Mouse (Mus musculus) thymus, adult 2 months (tissue): ENCODE results near the gene Cldn13.

ENCODE experiments used
- CTCF ChIP-seq: fragments of 200-500 bp; IDR thresholded peaks from 2 replicates; pipeline ENCODE4 v1.5.1; 2012; ENCODE audit warnings: mild to moderate bottlenecking, control low read depth, low read length, moderate library complexity, borderline replicate concordance; ENCODE audit not compliant: control insufficient read depth, poor library complexity, insufficient read depth; ENCODE audit errors: extremely low read depth
- POLR2A ChIP-seq: fragments of 200-500 bp; IDR thresholded peaks from 2 replicates; pipeline ENCODE4 v1.6.1; 2012; ENCODE audit warnings: mild to moderate bottlenecking, low read length, control low read depth, moderate library complexity; ENCODE audit not compliant: control insufficient read depth, poor library complexity, insufficient read depth; ENCODE audit errors: extremely low read depth

DNA sequence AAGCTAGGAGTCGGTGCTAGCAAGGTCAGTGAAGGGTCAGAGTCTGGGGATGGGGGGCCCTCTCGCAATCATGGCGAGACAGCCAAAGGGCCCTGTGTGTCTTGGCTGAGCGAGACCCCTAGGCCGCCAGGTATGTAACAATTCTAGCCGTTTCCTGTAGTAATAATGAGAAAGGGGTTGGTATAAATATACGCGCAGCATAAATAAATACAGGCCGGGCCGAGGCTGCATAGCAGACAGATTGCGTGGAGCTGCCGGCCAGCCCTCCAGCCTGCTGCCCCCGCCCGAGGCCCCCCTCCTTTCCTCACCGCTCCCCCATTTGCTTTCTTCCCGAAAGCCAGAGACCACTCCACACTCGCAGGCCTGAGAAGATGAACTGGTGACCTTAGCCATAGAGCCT, 17.7 kb downstream of the Cldn13 start:
- no peak for TF ChIP-seq CTCF
- no peak for TF ChIP-seq POLR2A
